Mouse (Mus musculus): Measurements from ENCODE around the gene Grm5. TPM values are rescaled to one million over a fixed set of nuclear protein-coding genes. Genes with fewer than 3 reads are reported as not detected.

The Grm5 gene
- polyA plus RNA-seq, 2 experiments: under 0.01 TPM; not detected in 1

- 56% methylated on average over 6 of the region's 6 CpGs for WGBS (ENCODE audit: insufficient replicate concordance)
- no peak overlapping the region for H3K27ac ChIP-seq
These were observed 532.9 kb downstream of the Grm5 start for GRCm38 (mm10) chr7:88116724-88117409.

GRCm38 (mm10) chr7:88128080-88128848, 544.3 kb downstream of the Grm5 start:
- H3K27ac ChIP-seq: no peak overlapping the region
- 67% methylated on average over 8 of the region's 8 CpGs for WGBS (ENCODE audit: insufficient replicate concordance)
- TF ChIP-seq CTCF (IDR thresholded peaks at IDR 0.05; ENCODE audit: low read depth): no peak
- TF ChIP-seq EP300 (IDR thresholded peaks at IDR 0.05; ENCODE audit: low read depth): no peak
- no peaks in the 10 kb centered on the region; the same call in 1 of the 2 replicates for H3K27me3 ChIP-seq (ENCODE audit: control insufficient read depth, insufficient read depth, low read length)
- ATAC-seq (ENCODE audit: insufficient read depth) (no peak), DNase-seq (ENCODE audit: low read depth in 3 of 3, low spot score in 3 of 3) (no peak)
- H3K4me1 ChIP-seq (replicated peaks; ENCODE audit: control insufficient read depth in 2 of 2, insufficient read depth in 2 of 2, low read length in 1 of 2): no peaks in the 10 kb centered on the region
- H3K9me3 ChIP-seq (ENCODE audit: control insufficient read depth, low read length): no peaks in the 10 kb centered on the region
- H3K4me3 ChIP-seq (ENCODE audit: insufficient read depth in 1 of 2, low read depth in 2 of 2, low read length in 2 of 2): no peak overlapping the region
- H3K9ac ChIP-seq (replicated peaks): no peak overlapping the region
- H3K36me3 ChIP-seq (replicated peaks; ENCODE audit: control insufficient read depth, insufficient read depth, low read depth): no peaks in the 10 kb centered on the region
- no peak overlapping the region for H3K4me2 ChIP-seq (ENCODE audit: low read depth)

More at GRCm38 (mm10) chr7:88116724-88117409, 532.9 kb downstream of the Grm5 start:
- TF ChIP-seq CTCF (IDR thresholded peaks at IDR 0.05; ENCODE audit: low read depth) (no peak), EP300 (IDR thresholded peaks at IDR 0.05; ENCODE audit: low read depth) (no peak)
- Histone ChIP-seq H3K36me3 (replicated peaks; ENCODE audit: control insufficient read depth, insufficient read depth, low read depth) (no peaks in the 10 kb centered on the region), H3K4me3 (ENCODE audit: insufficient read depth in 1 of 2, low read depth in 2 of 2, low read length in 2 of 2) (no peak overlapping the region), H3K4me1 (replicated peaks; ENCODE audit: control insufficient read depth in 2 of 2, insufficient read depth in 2 of 2, low read length in 1 of 2) (no peaks in the 10 kb centered on the region), H3K9me3 (ENCODE audit: control insufficient read depth, low read length) (no peaks in the 10 kb centered on the region), H3K4me2 (ENCODE audit: low read depth) (no peak overlapping the region), H3K9ac (replicated peaks) (no peak overlapping the region), H3K27me3 (ENCODE audit: control insufficient read depth, insufficient read depth, low read length) (no peaks in the 10 kb centered on the region)
- DNase-seq (ENCODE audit: low read depth in 3 of 3, low spot score in 3 of 3): no peak
- no peak for ATAC-seq (ENCODE audit: insufficient read depth)

- TF ChIP-seq EP300 (IDR thresholded peaks at IDR 0.05; ENCODE audit: low read depth) (no peak), CTCF (IDR thresholded peaks at IDR 0.05; ENCODE audit: low read depth) (no peak)
- ATAC-seq (ENCODE audit: insufficient read depth): no peak
- no peaks in the 10 kb centered on the region for H3K4me1 ChIP-seq (replicated peaks; ENCODE audit: control insufficient read depth in 2 of 2, insufficient read depth in 2 of 2, low read length in 1 of 2)
- no peaks in the 10 kb centered on the region for H3K36me3 ChIP-seq (replicated peaks; ENCODE audit: control insufficient read depth, insufficient read depth, low read depth)
- WGBS (ENCODE audit: insufficient replicate concordance): 13% methylated on average over 41 of the region's 41 CpGs
- DNase-seq (ENCODE audit: low read depth in 3 of 3, low spot score in 3 of 3): no peak
- H3K27me3 ChIP-seq (ENCODE audit: control insufficient read depth, insufficient read depth, low read length): no peaks in the 10 kb centered on the region; the same call in 1 of the 2 replicates
- no peak overlapping the region for H3K27ac ChIP-seq
- H3K9me3 ChIP-seq (ENCODE audit: control insufficient read depth, low read length): no peaks in the 10 kb centered on the region
- no peak overlapping the region; the same call in 1 of the 2 replicates for H3K4me2 ChIP-seq (ENCODE audit: low read depth)
- no peak overlapping the region for H3K9ac ChIP-seq (replicated peaks)
- no peak overlapping the region for H3K4me3 ChIP-seq (ENCODE audit: insufficient read depth in 1 of 2, low read depth in 2 of 2, low read length in 2 of 2)
These were observed 545.8 kb downstream of the Grm5 start for GRCm38 (mm10) chr7:88129536-88130487.

GRCm38 (mm10) chr7:88130488-88130849, 546.5 kb downstream of the Grm5 start:
- no peak for TF ChIP-seq EP300 (IDR thresholded peaks at IDR 0.05; ENCODE audit: low read depth)
- no peak for TF ChIP-seq CTCF (IDR thresholded peaks at IDR 0.05; ENCODE audit: low read depth)
- no peaks in the 10 kb centered on the region for H3K36me3 ChIP-seq (replicated peaks; ENCODE audit: control insufficient read depth, insufficient read depth, low read depth)
- no peaks in the 10 kb centered on the region for H3K4me1 ChIP-seq (replicated peaks; ENCODE audit: control insufficient read depth in 2 of 2, insufficient read depth in 2 of 2, low read length in 1 of 2)
- DNase-seq (ENCODE audit: low read depth in 3 of 3, low spot score in 3 of 3): no peak
- H3K4me2 ChIP-seq (ENCODE audit: low read depth): no peak overlapping the region
- H3K27me3 ChIP-seq (ENCODE audit: control insufficient read depth, insufficient read depth, low read length): no peaks in the 10 kb centered on the region; the same call in 1 of the 2 replicates
- H3K9ac ChIP-seq (replicated peaks): no peak overlapping the region
- H3K4me3 ChIP-seq (ENCODE audit: insufficient read depth in 1 of 2, low read depth in 2 of 2, low read length in 2 of 2): no peak overlapping the region
- ATAC-seq (ENCODE audit: insufficient read depth): no peak
- no peaks in the 10 kb centered on the region for H3K9me3 ChIP-seq (ENCODE audit: control insufficient read depth, low read length)
- 22% methylated on average over 19 of the region's 22 CpGs for WGBS (ENCODE audit: insufficient replicate concordance)
- no peak overlapping the region for H3K27ac ChIP-seq
